Mouse (Mus musculus) R1 (cell line): ENCODE results near the gene Hist1h3f.

Source experiments
- DNase-seq: peaks from one replicate; pipeline ENCODE4 v3.0.0-alpha.2; 2018; ENCODE audit warnings: low read depth, low spot score

The Hist1h3f gene

GRCm38 (mm10) chr13:23561883-23562659 is 18.2 kb downstream of the Hist1h3f start, which contains the start of gene Hist1h3e:
Gene Hist1h3e, minus strand, starts transcription at chr13:23562369.
- DNase-seq, result peak; percentile 99

- peak; percentile 93 for DNase-seq
Observed at GRCm38 (mm10) chr13:23562699-23563462, 19.0 kb downstream of the Hist1h3f start.

GRCm38 (mm10) chr13:23564482-23564881 is 20.6 kb downstream of the Hist1h3f start:
- DNase-seq, result no peak

- DNase-seq, result peak; percentile 62
Observed at GRCm38 (mm10) chr13:23570261-23571021, 26.6 kb downstream of the Hist1h3f start.

- peak; percentile 99 for DNase-seq
Observed at GRCm38 (mm10) chr13:23571022-23571503, 27.2 kb downstream of the Hist1h3f start, which contains the start of the genes Hist1h2ae and Hist1h2bg. Gene Hist1h2ae, minus strand, starts transcription at chr13:23571220. Gene Hist1h2bg, plus strand, starts transcription at chr13:23571396.

- peak; percentile 75 for DNase-seq
Observed at GRCm38 (mm10) chr13:23571504-23572217, 27.8 kb downstream of the Hist1h3f start.

GRCm38 (mm10) chr13:23572218-23573033 is 28.6 kb downstream of the Hist1h3f start:
- peak; percentile 57 for DNase-seq

- peak; percentile 51 for DNase-seq
Observed at GRCm38 (mm10) chr13:23573034-23573897, 29.4 kb downstream of the Hist1h3f start.

GRCm38 (mm10) chr13:23573898-23574524 is 30.2 kb downstream of the Hist1h3f start, which contains the start of the genes Hist1h2bf and Hist1h2ad:
Gene Hist1h2bf, minus strand, starts transcription at chr13:23574196.
Gene Hist1h2ad, plus strand, starts transcription at chr13:23574381.
- peak; percentile 100 for DNase-seq

GRCm38 (mm10) chr13:23574546-23575170 is 30.8 kb downstream of the Hist1h3f start:
- peak; percentile 62 for DNase-seq

GRCm38 (mm10) chr13:23575271-23575851 is 31.5 kb downstream of the Hist1h3f start, which contains the start of gene Hist1h3d:
Gene Hist1h3d, plus strand, starts transcription at chr13:23575763.
- peak; percentile 91 for DNase-seq

GRCm38 (mm10) chr13:23575864-23576313 is 32.0 kb downstream of the Hist1h3f start:
- peak; percentile 42 for DNase-seq

GRCm38 (mm10) chr13:23576351-23576881 is 32.6 kb downstream of the Hist1h3f start:
- peak; percentile 81 for DNase-seq

GRCm38 (mm10) chr13:23576906-23577639 is 33.2 kb downstream of the Hist1h3f start:
- no peak for DNase-seq

GRCm38 (mm10) chr13:23577835-23578234 is 34.0 kb downstream of the Hist1h3f start:
- DNase-seq, result no peak
